8 mouse cellular contexts compared by ENCODE assay signal in genomic region chr7:109028204-109028603, GRCm38 (mm10). TPM values are rescaled to one million over a fixed set of nuclear protein-coding genes. Genes with fewer than 3 reads are reported as not detected.
DNase-seq lines count a peak whose midpoint lies in the region; ATAC-seq lines count a peak whose summit lies in the region.

No protein-coding gene starts in this region.

- H3K27me3 ChIP-seq in forebrain, embryonic 10.5 days (ENCODE audit: poor library complexity, severe bottlenecking), result no peaks in the 10 kb centered on the region

- no peak overlapping the region for H3K27ac ChIP-seq in forebrain, embryonic 10.5 days

- no peak for DNase-seq in cerebellum, adult 11-12 months
- DNase-seq in 3T3-L1 (ENCODE audit: low read depth, low spot score), result peak; percentile 77
- DNase-seq in brain, adult 2 months (ENCODE audit: low read depth, low spot score), result peak; percentile 90
- peak; percentile 50 for DNase-seq in forebrain, embryonic 10.5 days (ENCODE audit: extremely low spot score, low spot score)
- peak; percentile 25 to 64 for DNase-seq in kidney, adult 8-10 months
- peak; percentile 54 for DNase-seq in lung, postnatal 14 days
- DNase-seq in right cerebral cortex, postnatal 10 days (ENCODE audit: low spot score in 2 of 2), result peak; percentile 66 to 82

- H3K4me1 ChIP-seq in forebrain, embryonic 10.5 days, result no peaks in the 10 kb centered on the region

- ATAC-seq in cerebellum, adult (ENCODE audit: insufficient number of reproducible peaks, low FRiP score, low TSS enrichment), result peak; percentile 34; the same call in 1 of the 2 replicates

- peaks cover 13% of the 10 kb centered on the region for H3K36me3 ChIP-seq in forebrain, embryonic 10.5 days (replicated peaks)

- WGBS in forebrain, embryonic 10.5 days, result 34% methylated on average over 6 of the region's 6 CpGs

- H3K9me3 ChIP-seq in forebrain, embryonic 10.5 days, result no peaks in the 10 kb centered on the region

- no peak overlapping the region for H3K4me3 ChIP-seq in forebrain, embryonic 10.5 days

RNA-seq across cellular contexts. Expression of gene Ric3, which starts 54.9 kb away (rescaled TPM):
- 17.3 and 18.7 TPM in 2 replicates for polyA plus RNA-seq in forebrain, embryonic 10.5 days (2016; fragmentation: Nextera tagmentation; extraction: Ambion mirVana)
